Mouse (Mus musculus): ENCODE measurements at regions not wholly inside any gene's neighbourhood (a gene's known extent, or its start where the extent isn't known, plus 50 kb on each side); places are given as distances from the start of the nearest gene placed in this dataset.

- no peak for DNase-seq (ENCODE audit: low spot score)
Observed at GRCm38 (mm10) chr6:116901816-116902215, 185.1 kb upstream of the Tmem72 start.

GRCm38 (mm10) chr6:116902371-116902770, 185.7 kb upstream of the Tmem72 start:
- DNase-seq (ENCODE audit: low spot score) = no peak

- no peak for DNase-seq (ENCODE audit: low spot score)
Observed at GRCm38 (mm10) chr6:116906426-116907172, 189.9 kb upstream of the Tmem72 start.

GRCm38 (mm10) chr6:116910607-116911006, 193.9 kb upstream of the Tmem72 start:
- no peak for DNase-seq (ENCODE audit: low spot score)

GRCm38 (mm10) chr6:116912161-116912560, 195.4 kb upstream of the Tmem72 start:
- no peak for DNase-seq (ENCODE audit: low spot score)

- DNase-seq (ENCODE audit: low spot score) = no peak
Observed at GRCm38 (mm10) chr6:116914073-116914472, 197.4 kb upstream of the Tmem72 start.

- no peak for DNase-seq (ENCODE audit: low spot score)
Observed at GRCm38 (mm10) chr6:116935024-116935423, 218.3 kb upstream of the Tmem72 start.

GRCm38 (mm10) chr6:116941576-116941975, 224.9 kb upstream of the Tmem72 start:
- DNase-seq (ENCODE audit: low spot score) = no peak

- no peak for DNase-seq (ENCODE audit: low spot score)
Observed at GRCm38 (mm10) chr6:116942696-116943095, 225.6 kb upstream of the Cxcl12 start.

- DNase-seq (ENCODE audit: low spot score) = no peak
Observed at GRCm38 (mm10) chr6:116946083-116946732, 222.1 kb upstream of the Cxcl12 start.

- DNase-seq (ENCODE audit: low spot score) = no peak
Observed at GRCm38 (mm10) chr6:116959611-116960010, 208.7 kb upstream of the Cxcl12 start.

GRCm38 (mm10) chr6:116960641-116961040, 207.7 kb upstream of the Cxcl12 start:
- DNase-seq (ENCODE audit: low spot score) = no peak

- no peak for DNase-seq (ENCODE audit: low spot score)
Observed at GRCm38 (mm10) chr6:116966436-116966835, 201.9 kb upstream of the Cxcl12 start.

GRCm38 (mm10) chr6:116969381-116969910, 198.9 kb upstream of the Cxcl12 start:
- DNase-seq (ENCODE audit: low spot score) = no peak

- DNase-seq (ENCODE audit: low spot score) = no peak
Observed at GRCm38 (mm10) chr6:116974841-116975240, 193.5 kb upstream of the Cxcl12 start.

- DNase-seq (ENCODE audit: low spot score) = no peak
Observed at GRCm38 (mm10) chr6:116980349-116980995, 187.9 kb upstream of the Cxcl12 start.

GRCm38 (mm10) chr6:116985147-116985737, 183.1 kb upstream of the Cxcl12 start:
- no peak for DNase-seq (ENCODE audit: low spot score)

GRCm38 (mm10) chr6:116986266-116987000, 181.9 kb upstream of the Cxcl12 start:
- DNase-seq (ENCODE audit: low spot score) = no peak

GRCm38 (mm10) chr6:116987243-116987642, 181.1 kb upstream of the Cxcl12 start:
- no peak for DNase-seq (ENCODE audit: low spot score)

GRCm38 (mm10) chr6:116998948-116999682, 169.2 kb upstream of the Cxcl12 start:
- no peak for DNase-seq (ENCODE audit: low spot score)

GRCm38 (mm10) chr6:116999940-117000339, 168.4 kb upstream of the Cxcl12 start:
- DNase-seq (ENCODE audit: low spot score) = peak; percentile 5
